ENCODE assay signal across 22 mouse cellular contexts in the genomic region with DNA sequence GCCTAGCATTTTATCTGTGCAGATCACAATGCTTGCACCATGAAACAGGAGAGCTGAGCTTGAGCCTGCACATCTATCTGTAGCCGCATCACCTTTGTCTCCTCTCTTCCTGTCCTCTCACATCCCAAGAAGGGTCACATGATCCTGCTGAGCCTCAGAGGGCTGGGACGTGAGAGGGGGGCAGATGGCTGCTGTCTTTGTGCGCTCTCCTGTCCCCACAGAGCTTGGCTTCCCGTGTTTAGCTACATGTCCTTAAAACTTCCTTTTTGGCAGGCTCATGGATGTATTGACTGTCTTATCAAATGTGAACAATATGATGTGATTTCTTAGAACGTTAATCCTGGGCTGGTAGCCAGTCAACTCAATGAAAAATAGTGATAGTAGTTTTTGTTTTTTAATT. TPM values are rescaled to one million over a fixed set of nuclear protein-coding genes. Genes with fewer than 3 reads are reported as not detected.
A peak's percentile ranks its signal among the peaks of the same experiment; 100 is the strongest.
DNase-seq lines count a peak whose midpoint lies in the region; ATAC-seq and TF ChIP-seq lines count a peak whose summit lies in the region.
"Had no signal": no experiment of that assay in that cellular context is flagged by ENCODE, and none has a peak within 500 bp of the region (broad histone marks: within the 10 kb centered on the region; RNA-seq: fewer than 3 reads in every experiment).

No protein-coding gene starts in this region.

- no peak overlapping the region for H3K4me3 ChIP-seq in lung, postnatal 0 days (ENCODE audit: low read depth, low read length)
- H3K4me3 ChIP-seq: embryonic facial prominence, embryonic 12.5 days; embryonic facial prominence, embryonic 15.5 days; heart, adult 2 months; heart, embryonic 10.5 days; heart, embryonic 13.5 days; hindbrain, embryonic 13.5 days had no signal

- H3K9ac ChIP-seq in lung, postnatal 0 days (replicated peaks; ENCODE audit: low read depth), result no peak overlapping the region
- H3K9ac ChIP-seq: embryonic facial prominence, embryonic 12.5 days; embryonic facial prominence, embryonic 15.5 days; heart, embryonic 13.5 days; hindbrain, embryonic 13.5 days had no signal

- WGBS in lung, postnatal 0 days, result 30% methylated on average over 5 of the region's 5 CpGs

- ATAC-seq in lung, postnatal 0 days, result peak; percentile 86
- ATAC-seq in megakaryocyte, adult 5-6 weeks (ENCODE audit: poor library complexity, severe bottlenecking), result no peak
- ATAC-seq: activated CD4-positive, CD25-positive, alpha-beta regulatory T cell, adult 4 months; forebrain, embryonic 14.5 days; hindbrain, postnatal 0 days; inflammation-experienced regulatory T-cells, adult 6 months had no signal

- peak; percentile 89 for TF ChIP-seq EP300 in lung, postnatal 0 days (IDR thresholded peaks at IDR 0.05)

- DNase-seq in heart, adult 11 months, result peak; percentile 81
- DNase-seq in heart, postnatal 10 days, result no peak
- peak; percentile 48 for DNase-seq in lung, postnatal 0 days (ENCODE audit: low spot score)
- DNase-seq in lung, postnatal 25 days (ENCODE audit: low spot score), result peak; percentile 56
- DNase-seq in adrenal gland, postnatal 4 days (ENCODE audit: low spot score in 2 of 2), result no peak
- DNase-seq: adrenal gland, adult 8-10 months; adrenal gland, postnatal 25 days; cerebellum, adult 18-20 months; cerebellum, adult 9-10 months; cerebellum, postnatal 14 days; gastrocnemius, postnatal 25 days; heart, adult 2 months had no signal

- no peaks in the 10 kb centered on the region for H3K27me3 ChIP-seq in lung, postnatal 0 days (replicated peaks; ENCODE audit: insufficient read depth, low read length)
- H3K27me3 ChIP-seq: embryonic facial prominence, embryonic 12.5 days; embryonic facial prominence, embryonic 15.5 days; heart, embryonic 13.5 days; hindbrain, embryonic 13.5 days had no signal

- intact Hi-C loops in heart, postnatal 10 days (cut with DNase I), result no loop called here

- H3K4me2 ChIP-seq in lung, postnatal 0 days (replicated peaks; ENCODE audit: low read depth, low read length), result no peak overlapping the region
- H3K4me2 ChIP-seq: embryonic facial prominence, embryonic 12.5 days; embryonic facial prominence, embryonic 15.5 days; heart, embryonic 13.5 days; hindbrain, embryonic 13.5 days had no signal

- no peaks in the 10 kb centered on the region for H3K9me3 ChIP-seq in lung, postnatal 0 days (ENCODE audit: low read length)
- H3K9me3 ChIP-seq: embryonic facial prominence, embryonic 12.5 days; embryonic facial prominence, embryonic 15.5 days; heart, embryonic 10.5 days; heart, embryonic 13.5 days; hindbrain, embryonic 13.5 days had no signal

- no peak overlapping the region for H3K27ac ChIP-seq in lung, postnatal 0 days (ENCODE audit: low read length)
- H3K27ac ChIP-seq: embryonic facial prominence, embryonic 12.5 days; embryonic facial prominence, embryonic 15.5 days; heart, adult 2 months; heart, embryonic 10.5 days; heart, embryonic 13.5 days; hindbrain, embryonic 13.5 days; hindbrain, postnatal 0 days had no signal

- no peak for TF ChIP-seq CTCF in lung, postnatal 0 days (IDR thresholded peaks at IDR 0.05)

- H3K36me3 ChIP-seq in lung, postnatal 0 days (ENCODE audit: insufficient read depth, low read length), result no peaks in the 10 kb centered on the region
- H3K36me3 ChIP-seq: embryonic facial prominence, embryonic 12.5 days; embryonic facial prominence, embryonic 15.5 days; heart, embryonic 10.5 days; heart, embryonic 13.5 days; hindbrain, embryonic 13.5 days had no signal

- H3K4me1 ChIP-seq in lung, postnatal 0 days (ENCODE audit: insufficient read depth, low read depth, low read length), result no peaks in the 10 kb centered on the region
- H3K4me1 ChIP-seq: embryonic facial prominence, embryonic 12.5 days; embryonic facial prominence, embryonic 15.5 days; heart, embryonic 10.5 days; heart, embryonic 13.5 days; hindbrain, embryonic 13.5 days had no signal

RNA-seq across cellular contexts. Expression of a gene that starts 15.2 kb away (rescaled TPM):
- 1 to 10 TPM; 5.0 to 5.6 TPM for total RNA-seq in heart, postnatal 10 days (2021)
- 2.1 and 2.3 TPM in 2 replicates for polyA plus RNA-seq in lung, postnatal 0 days (2015; fragmentation: Nextera tagmentation; extraction: Ambion mirVana)
- total RNA-seq in adrenal gland, postnatal 4 days (2021), result 1 to 10 TPM; 5.1 to 6.1 TPM
- total RNA-seq in megakaryocyte, adult 5-6 weeks (2015), result 0.07 and 0.14 TPM in 2 replicates
- 0.28 and 0.70 TPM in 2 replicates for total RNA-seq in megakaryocyte, adult 5-6 weeks (2017)

RNA-seq across cellular contexts. Expression of a gene that starts 43.8 kb away (rescaled TPM):
- 1 to 10 TPM; 8.3 to 9.4 TPM for total RNA-seq in heart, postnatal 10 days (2021)
- 7.0 and 9.5 TPM in 2 replicates for polyA plus RNA-seq in lung, postnatal 0 days (2015; fragmentation: Nextera tagmentation; extraction: Ambion mirVana)
- 10 to 100 TPM in 1 of 2 experiments, 1 to 10 TPM in 1; 9.5 to 12.0 TPM for total RNA-seq in adrenal gland, postnatal 4 days (2021)
- total RNA-seq in megakaryocyte, adult 5-6 weeks (2015), result 9.7 and 10.0 TPM in 2 replicates
- 9.6 and 11.3 TPM in 2 replicates for total RNA-seq in megakaryocyte, adult 5-6 weeks (2017)

RNA-seq across cellular contexts. Expression of a gene that starts 45.0 kb away (rescaled TPM):
- total RNA-seq in heart, postnatal 10 days (2021), result 10 to 100 TPM in 1 of 2 experiments, 1 to 10 TPM in 1; 8.1 to 10.0 TPM
- polyA plus RNA-seq in lung, postnatal 0 days (2015; fragmentation: Nextera tagmentation; extraction: Ambion mirVana), result 6.8 and 7.4 TPM in 2 replicates
- 10 to 100 TPM; 15.5 to 17.9 TPM for total RNA-seq in adrenal gland, postnatal 4 days (2021)
- 7.0 and 9.8 TPM in 2 replicates for total RNA-seq in megakaryocyte, adult 5-6 weeks (2015)
- 8.6 TPM in 2 replicates for total RNA-seq in megakaryocyte, adult 5-6 weeks (2017)

Comparison
In these comparisons a context has a peak if more than half of its experiments do, and no peak if none do; other contexts are left out.
1. DNase-seq: peak in heart, adult 11 months (single experiment), lung, postnatal 0 days (single experiment) and lung, postnatal 25 days (single experiment); none in heart, postnatal 10 days (0 of 2) and adrenal gland, postnatal 4 days (0 of 2).